Mouse (Mus musculus) ES-E14 (cell line): ENCODE results near the gene Pamr1. TPM values are rescaled to one million over a fixed set of nuclear protein-coding genes. Genes with fewer than 3 reads are reported as not detected.

ENCODE experiments used
- DNase-seq: peaks from one replicate; pipeline ENCODE4 v3.0.0-alpha.2; 2013; ENCODE audit warnings: low read depth, low spot score
- H3K27ac ChIP-seq: 2 replicates; pipeline ENCODE4 v1.5.1; 2012; ENCODE audit warnings: low read depth, mild to moderate bottlenecking, low read length, moderate library complexity, mixed read lengths; ENCODE audit not compliant: poor library complexity, insufficient read depth, severe bottlenecking
- H3K36me3 ChIP-seq: 2 replicates; pipeline ENCODE4 v1.6.1; 2012; ENCODE audit warnings: mild to moderate bottlenecking, low read length, moderate library complexity, mixed read lengths; ENCODE audit not compliant: control insufficient read depth, poor library complexity, insufficient read depth, severe bottlenecking
- H3K4me1 ChIP-seq, 2 experiments: fragments of 150-350 bp in 1 of 2; sonication (generic) in 1 of 2; 2 replicates each; pipeline ENCODE4 v1.6.1; 2012; ENCODE audit warnings: low read length in 2 of 2, mild to moderate bottlenecking in 1 of 2, mixed read lengths in 1 of 2; ENCODE audit not compliant: control insufficient read depth in 2 of 2, insufficient read depth in 2 of 2, poor library complexity in 1 of 2
- H3K4me3 ChIP-seq, 2 experiments: fragments of 150-350 bp in 1 of 2; sonication (generic) in 1 of 2; 2 replicates each; pipeline ENCODE4 v1.5.1; 2012; ENCODE audit warnings: low read length in 2 of 2, low read depth in 1 of 2, mild to moderate bottlenecking in 1 of 2, mixed read lengths in 1 of 2; ENCODE audit not compliant: insufficient read depth in 1 of 2, poor library complexity in 1 of 2, severe bottlenecking in 1 of 2
- H3K9ac ChIP-seq: 2 replicates; pipeline ENCODE4 v1.6.1; 2012; ENCODE audit warnings: low read depth, mild to moderate bottlenecking, low read length, mixed read lengths; ENCODE audit not compliant: poor library complexity, insufficient read depth, severe bottlenecking
- H3K9me3 ChIP-seq: fragments of 150-350 bp; sonication (generic); 2 replicates; pipeline ENCODE4 v1.6.1; 2012; ENCODE audit warnings: low read depth, mild to moderate bottlenecking, low read length; ENCODE audit not compliant: control insufficient read depth, insufficient read depth
- CHD2 ChIP-seq: IDR thresholded peaks from 2 replicates; pipeline ENCODE4 v1.6.1; 2014; ENCODE audit warnings: mild to moderate bottlenecking, low read depth, low read length, inconsistent platforms
- HCFC1 ChIP-seq: IDR thresholded peaks from 2 replicates; pipeline ENCODE4 v1.6.1; 2012; ENCODE audit warnings: low read length, inconsistent platforms, borderline replicate concordance; ENCODE audit not compliant: insufficient read depth
- MAFK ChIP-seq: IDR thresholded peaks from 2 replicates; pipeline ENCODE4 v1.6.1; 2014; ENCODE audit warnings: mild to moderate bottlenecking, low read depth, low read length, inconsistent platforms; ENCODE audit not compliant: insufficient read depth
- ZC3H11A ChIP-seq: IDR thresholded peaks from 2 replicates; pipeline ENCODE4 v1.6.1; 2012; ENCODE audit warnings: low read depth, mild to moderate bottlenecking, inconsistent platforms, low read length, borderline replicate concordance
- ZNF384 ChIP-seq: IDR thresholded peaks from 2 replicates; pipeline ENCODE4 v1.6.1; 2012; ENCODE audit warnings: low read depth, low read length, inconsistent platforms
- in situ Hi-C, 2 experiments: fragments of 600-800 bp; cut with MboI; formaldehyde crosslinking; loops; one replicate each; pipeline ENCODE4 v1.15.1; 2025; ENCODE audit warnings: low sequenced_read_pairs in 2 of 2, inconsistent platforms in 1 of 2; ENCODE audit not compliant: unreplicated experiment in 2 of 2
- total RNA-seq: library from RNA; depleted of rRNA; stranded (reverse); fragments of 300-350 nt; gene quantifications from 2 replicates; pipeline ENCODE4 v1.2.3, GENCODE M21; 2012

Pamr1 gene
- total RNA-seq, 1 experiment, result 0.49 TPM

GRCm38 (mm10) chr2:102638140-102638539 is 88.3 kb downstream of the Pamr1 start:
- in situ Hi-C loops, result no loop called here
- no peaks in the 10 kb centered on the region for H3K4me1 ChIP-seq
- no peaks in the 10 kb centered on the region for H3K9me3 ChIP-seq
- H3K27ac ChIP-seq, result no peak overlapping the region
- no peaks in the 10 kb centered on the region for H3K36me3 ChIP-seq
- H3K4me3 ChIP-seq, result no peak overlapping the region
- no peak overlapping the region for H3K9ac ChIP-seq
- DNase-seq, result no peak
- TF ChIP-seq MAFK, result no peak
- TF ChIP-seq ZNF384, result no peak
- no peak for TF ChIP-seq ZC3H11A
- no peak for TF ChIP-seq HCFC1

GRCm38 (mm10) chr2:102638690-102639089 is 88.9 kb downstream of the Pamr1 start:
- no peak for DNase-seq
- H3K4me3 ChIP-seq, result no peak overlapping the region
- H3K4me1 ChIP-seq, result no peaks in the 10 kb centered on the region
- H3K36me3 ChIP-seq, result no peaks in the 10 kb centered on the region
- in situ Hi-C loops, result no loop called here
- no peaks in the 10 kb centered on the region for H3K9me3 ChIP-seq
- TF ChIP-seq CHD2 (no peak), HCFC1 (no peak), MAFK (no peak), ZNF384 (no peak), ZC3H11A (no peak)
- H3K27ac ChIP-seq, result no peak overlapping the region
- H3K9ac ChIP-seq, result no peak overlapping the region

- Histone ChIP-seq H3K4me1 (no peaks in the 10 kb centered on the region), H3K4me3 (no peak overlapping the region), H3K9me3 (no peaks in the 10 kb centered on the region), H3K9ac (no peak overlapping the region), H3K27ac (no peak overlapping the region), H3K36me3 (no peaks in the 10 kb centered on the region)
- in situ Hi-C loops, result no loop called here
- no peak for TF ChIP-seq CHD2
- no peak for TF ChIP-seq ZC3H11A
- no peak for TF ChIP-seq ZNF384
- TF ChIP-seq HCFC1, result no peak
- TF ChIP-seq MAFK, result no peak
- no peak for DNase-seq
Measured at GRCm38 (mm10) chr2:102648845-102649500, 99.2 kb downstream of the Pamr1 start.

GRCm38 (mm10) chr2:102650322-102650721 is 100.5 kb downstream of the Pamr1 start:
- DNase-seq, result no peak
- Histone ChIP-seq H3K27ac (no peak overlapping the region), H3K36me3 (no peaks in the 10 kb centered on the region), H3K4me3 (no peak overlapping the region), H3K9ac (no peak overlapping the region), H3K9me3 (no peaks in the 10 kb centered on the region), H3K4me1 (no peaks in the 10 kb centered on the region)
- no peak for TF ChIP-seq CHD2
- TF ChIP-seq ZC3H11A, result no peak
- no peak for TF ChIP-seq MAFK
- TF ChIP-seq ZNF384, result no peak
- no peak for TF ChIP-seq HCFC1
- in situ Hi-C loops, result no loop called here
